Comparison of ENCODE assay signal across 8 mouse cellular contexts in the genomic region with DNA sequence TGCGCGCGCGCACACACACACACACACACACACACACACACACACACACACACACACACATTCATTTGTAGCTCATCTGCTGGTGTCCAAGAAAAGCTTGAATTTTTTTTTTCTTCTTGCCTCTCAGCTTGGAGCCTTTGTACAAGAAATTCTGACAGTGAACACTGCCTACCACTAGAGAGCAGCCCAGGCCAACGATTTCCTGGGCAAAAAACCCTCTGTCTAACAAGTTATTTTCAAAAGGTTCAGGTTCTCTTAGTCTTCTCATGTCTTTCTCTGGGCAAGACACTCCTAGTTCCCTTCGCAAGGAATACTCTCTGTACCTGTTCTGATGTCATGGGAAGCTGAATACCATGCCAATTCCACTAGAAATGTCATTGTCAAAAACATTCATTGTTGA.
A peak's percentile ranks its signal among the peaks of the same experiment; 100 is the strongest.
DNase-seq lines count a peak whose midpoint lies in the region; ATAC-seq lines count a peak whose summit lies in the region.

No protein-coding gene starts in this region.

- 84% methylated on average over 6 of the region's 6 CpGs for WGBS in midbrain, embryonic 11.5 days
- WGBS in midbrain, embryonic 16.5 days = 88% methylated on average over 6 of the region's 6 CpGs
- WGBS in embryonic facial prominence, embryonic 10.5 days = 84% methylated on average over 6 of the region's 6 CpGs

- H3K9ac ChIP-seq in midbrain, embryonic 11.5 days (ENCODE audit: low read length) = no peak overlapping the region
- no peak overlapping the region for H3K9ac ChIP-seq in midbrain, embryonic 16.5 days (ENCODE audit: low read depth, low read length)

- no peak overlapping the region for H3K4me2 ChIP-seq in midbrain, embryonic 11.5 days
- H3K4me2 ChIP-seq in midbrain, embryonic 16.5 days (ENCODE audit: low read length) = no peak overlapping the region

- H3K27me3 ChIP-seq in midbrain, embryonic 11.5 days (ENCODE audit: control insufficient read depth, insufficient read depth, low read length) = no peaks in the 10 kb centered on the region
- no peaks in the 10 kb centered on the region for H3K27me3 ChIP-seq in midbrain, embryonic 16.5 days (ENCODE audit: control insufficient read depth, insufficient read depth, low read depth, low read length)
- H3K27me3 ChIP-seq in embryonic facial prominence, embryonic 10.5 days (replicated peaks; ENCODE audit: low read depth, poor library complexity, severe bottlenecking) = no peaks in the 10 kb centered on the region

- no peaks in the 10 kb centered on the region for H3K4me1 ChIP-seq in midbrain, embryonic 11.5 days (ENCODE audit: control insufficient read depth, insufficient read depth, low read length)
- no peaks in the 10 kb centered on the region for H3K4me1 ChIP-seq in midbrain, embryonic 16.5 days (ENCODE audit: control insufficient read depth, insufficient read depth, low read length)
- no peaks in the 10 kb centered on the region for H3K4me1 ChIP-seq in embryonic facial prominence, embryonic 10.5 days

- no peaks in the 10 kb centered on the region for H3K9me3 ChIP-seq in midbrain, embryonic 11.5 days (ENCODE audit: control insufficient read depth, low read length)
- H3K9me3 ChIP-seq in midbrain, embryonic 16.5 days (replicated peaks; ENCODE audit: control insufficient read depth, low read length, poor library complexity, severe bottlenecking) = no peaks in the 10 kb centered on the region
- H3K9me3 ChIP-seq in embryonic facial prominence, embryonic 10.5 days = no peaks in the 10 kb centered on the region

- no peak overlapping the region for H3K4me3 ChIP-seq in midbrain, embryonic 11.5 days (ENCODE audit: low read depth, low read length)
- H3K4me3 ChIP-seq in midbrain, embryonic 16.5 days (ENCODE audit: low read depth, low read length) = no peak overlapping the region
- no peak overlapping the region for H3K4me3 ChIP-seq in embryonic facial prominence, embryonic 10.5 days

- DNase-seq in adrenal gland, postnatal 14 days = peak; percentile 22
- DNase-seq in adrenal gland, postnatal 4 days (ENCODE audit: low spot score in 2 of 2) = no peak
- DNase-seq in midbrain, embryonic 11.5 days (ENCODE audit: low spot score, missing footprints) = no peak
- DNase-seq in embryonic facial prominence, embryonic 10.5 days (ENCODE audit: low spot score) = peak; percentile 47
- peak; percentile 27 for DNase-seq in layer of hippocampus, adult 11-12 months (ENCODE audit: low spot score)
- DNase-seq in ovary, postnatal 14 days (ENCODE audit: low spot score) = peak; percentile 31

- no peak overlapping the region for H3K27ac ChIP-seq in midbrain, embryonic 11.5 days (ENCODE audit: low read depth, low read length)
- no peak overlapping the region for H3K27ac ChIP-seq in midbrain, embryonic 16.5 days (ENCODE audit: low read length)
- no peak overlapping the region for H3K27ac ChIP-seq in embryonic facial prominence, embryonic 10.5 days (replicated peaks)

- H3K36me3 ChIP-seq in midbrain, embryonic 11.5 days (ENCODE audit: control insufficient read depth, insufficient read depth, low read length) = no peaks in the 10 kb centered on the region
- no peaks in the 10 kb centered on the region for H3K36me3 ChIP-seq in midbrain, embryonic 16.5 days (ENCODE audit: control insufficient read depth, insufficient read depth, low read length)
- no peaks in the 10 kb centered on the region for H3K36me3 ChIP-seq in embryonic facial prominence, embryonic 10.5 days (replicated peaks)

- ATAC-seq in midbrain, embryonic 11.5 days (ENCODE audit: low FRiP score) = 0 out of 2 replicates have a peak, but pooled peaks have one; percentile 24
- ATAC-seq in midbrain, embryonic 16.5 days = no peak
- ATAC-seq in erythroblast, adult 5-6 weeks (replicated peaks; ENCODE audit: low FRiP score, poor library complexity, severe bottlenecking) = no peak

Comparison
In these comparisons a context has a peak if more than half of its experiments do, and no peak if none do; other contexts are left out.
1. DNase-seq: peak in adrenal gland, postnatal 14 days (single experiment), embryonic facial prominence, embryonic 10.5 days (single experiment), layer of hippocampus, adult 11-12 months (single experiment) and ovary, postnatal 14 days (single experiment); none in adrenal gland, postnatal 4 days (0 of 2) and midbrain, embryonic 11.5 days (single experiment).